Mouse (Mus musculus) cortical plate, adult 2 months (tissue): ENCODE data around the gene Hbq1a.

Experiments
- CTCF ChIP-seq: fragments of 200-500 bp; IDR thresholded peaks from 2 replicates; pipeline ENCODE4 v1.5.1; 2011; ENCODE audit warnings: mild to moderate bottlenecking, control low read depth, low read length; ENCODE audit not compliant: insufficient read depth; ENCODE audit errors: extremely low read depth
- POLR2A ChIP-seq: fragments of 200-500 bp; IDR thresholded peaks from 2 replicates; pipeline ENCODE4 v1.6.1; 2011; ENCODE audit warnings: mild to moderate bottlenecking, low read length, control low read depth; ENCODE audit not compliant: insufficient read depth; ENCODE audit errors: extremely low read depth

- TF ChIP-seq POLR2A (no peak), CTCF (no peak)
These were observed 48.7 kb upstream of the Hbq1a start for GRCm38 (mm10) chr11:32250880-32251763.
